Mouse (Mus musculus): ENCODE measurements around the gene Ap2m1. TPM values are rescaled to one million over a fixed set of nuclear protein-coding genes. Genes with fewer than 3 reads are reported as not detected.
A peak's percentile ranks its signal among the peaks of the same experiment; 100 is the strongest.

Ap2m1 gene
- polyA plus RNA-seq, 1 experiment from 2014 or later, result 1,015 TPM

GRCm38 (mm10) chr16:20511277-20511847 lies 23.9 kb upstream of the Ap2m1 start:
- Histone ChIP-seq H3K79me2 (ENCODE audit: inconsistent target) (no peaks in the 10 kb centered on the region), H3K4me3 (ENCODE audit: inconsistent target) (no peak overlapping the region), H3K27ac (no peak overlapping the region), H3K36me3 (ENCODE audit: inconsistent target) (peaks cover 37% of the 10 kb centered on the region)
- 90% methylated on average over 7 of the region's 7 CpGs for WGBS (ENCODE audit: missing documents)

- no peaks in the 10 kb centered on the region for H3K36me3 ChIP-seq (ENCODE audit: inconsistent target)
- H3K4me3 ChIP-seq (ENCODE audit: inconsistent target), result peak overlapping the region; percentile 52
- peaks cover 40% of the 10 kb centered on the region for H3K79me2 ChIP-seq (ENCODE audit: inconsistent target)
- H3K27ac ChIP-seq, result peak overlapping the region; percentile 46; the same call in 1 of the 2 replicates
These were observed 19.2 kb upstream of the Ap2m1 start for GRCm38 (mm10) chr16:20516032-20516431.

DNA sequence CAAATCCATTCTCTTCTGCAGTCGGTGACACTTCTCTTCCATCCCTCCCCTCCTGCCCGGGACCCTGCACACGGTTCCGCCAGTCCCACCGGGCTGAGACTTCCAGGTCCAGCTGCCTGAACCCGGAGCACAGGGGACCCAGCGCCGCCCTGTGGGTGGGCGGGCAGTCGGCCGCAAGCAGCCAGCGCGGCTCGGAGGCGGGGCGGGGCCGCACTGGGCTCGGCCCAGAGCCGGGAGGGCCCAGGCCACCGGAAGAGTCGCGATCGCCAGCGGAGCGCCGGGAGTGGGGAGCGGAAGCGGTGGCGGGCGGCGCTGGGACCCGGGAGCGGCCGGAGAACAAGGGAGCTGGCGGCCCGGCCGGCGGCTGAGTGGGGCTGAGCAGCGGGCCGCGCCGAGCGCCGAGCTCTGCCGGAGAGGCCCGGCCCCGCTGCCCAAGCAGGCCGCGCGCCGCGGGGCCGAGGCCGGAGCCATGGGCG lies 18.5 kb upstream of the Ap2m1 start, which contains the start of gene Dvl3:
Gene Dvl3 (plus strand): TSS at position 257 of the 476 bp plus-strand sequence.
- Histone ChIP-seq H3K36me3 (ENCODE audit: inconsistent target) (no peaks in the 10 kb centered on the region), H3K27ac (peak within 1 kb of the TSS; percentile 47), H3K4me3 (ENCODE audit: inconsistent target) (peak within 1 kb of the TSS; percentile 88), H3K79me2 (ENCODE audit: inconsistent target) (peaks cover 45% of the 10 kb centered on the region)
- 1% methylated on average over 48 of the region's 55 CpGs for WGBS (ENCODE audit: missing documents)

- Histone ChIP-seq H3K36me3 (ENCODE audit: inconsistent target) (no peaks in the 10 kb centered on the region), H3K79me2 (ENCODE audit: inconsistent target) (peaks cover 45% of the 10 kb centered on the region), H3K4me3 (ENCODE audit: inconsistent target) (peak overlapping the region; percentile 88), H3K27ac (peak overlapping the region; percentile 47)
- WGBS (ENCODE audit: missing documents), result under 1% methylated on average over 26 of the region's 26 CpGs
These were observed 18.1 kb upstream of the Ap2m1 start for GRCm38 (mm10) chr16:20517216-20517615.

- peaks cover 45% of the 10 kb centered on the region for H3K79me2 ChIP-seq (ENCODE audit: inconsistent target)
- H3K36me3 ChIP-seq (ENCODE audit: inconsistent target), result 0 out of 2 replicates have a peak, but pooled peaks cover 1% of the 10 kb centered on the region
- peak overlapping the region; percentile 47 for H3K27ac ChIP-seq
- peak overlapping the region; percentile 88 for H3K4me3 ChIP-seq (ENCODE audit: inconsistent target)
- WGBS (ENCODE audit: missing documents), result 12% methylated on average over 5 of the region's 6 CpGs
These were observed 17.4 kb upstream of the Ap2m1 start for GRCm38 (mm10) chr16:20517701-20518374.

DNA sequence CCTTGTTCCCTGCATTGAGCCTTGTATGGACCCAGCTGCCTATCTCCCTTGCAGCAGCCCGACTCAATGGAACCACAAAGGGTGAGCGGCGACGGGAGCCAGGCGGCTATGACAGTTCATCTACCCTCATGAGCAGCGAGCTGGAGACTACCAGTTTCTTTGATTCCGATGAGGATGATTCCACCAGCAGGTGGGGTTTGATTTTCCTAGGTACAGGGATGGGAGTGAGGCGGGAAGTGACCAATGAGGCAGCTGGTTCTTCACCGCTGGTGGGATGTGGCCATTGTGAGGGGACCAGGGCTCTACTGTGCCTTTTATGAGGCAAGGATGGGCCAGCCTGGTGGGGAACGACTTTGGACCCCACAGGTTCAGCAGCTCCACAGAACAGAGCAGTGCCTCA lies 11.4 kb upstream of the Ap2m1 start:
- no peak overlapping the region for H3K27ac ChIP-seq
- 96% methylated on average over 10 of the region's 10 CpGs for WGBS (ENCODE audit: missing documents)
- H3K4me3 ChIP-seq (ENCODE audit: inconsistent target), result no peak overlapping the region
- peaks cover 26% of the 10 kb centered on the region for H3K79me2 ChIP-seq (ENCODE audit: inconsistent target)
- peaks cover 53% of the 10 kb centered on the region for H3K36me3 ChIP-seq (ENCODE audit: inconsistent target)

- no peak overlapping the region for H3K27ac ChIP-seq
- H3K36me3 ChIP-seq (ENCODE audit: inconsistent target), result peaks cover 57% of the 10 kb centered on the region
These were observed 6.5 kb upstream of the Ap2m1 start for GRCm38 (mm10) chr16:20528779-20529178.

GRCm38 (mm10) chr16:20529375-20529774 lies 5.9 kb upstream of the Ap2m1 start:
- no peaks in the 10 kb centered on the region for H3K79me2 ChIP-seq (ENCODE audit: inconsistent target)
- peaks cover 51% of the 10 kb centered on the region for H3K36me3 ChIP-seq (ENCODE audit: inconsistent target)
- H3K4me3 ChIP-seq (ENCODE audit: inconsistent target), result no peak overlapping the region
- 100% methylated on average over 1 of the region's 1 CpGs for WGBS (ENCODE audit: missing documents)
- H3K27ac ChIP-seq, result no peak overlapping the region

More at GRCm38 (mm10) chr16:20528779-20529178, 6.5 kb upstream of the Ap2m1 start:
- no peak overlapping the region for H3K4me3 ChIP-seq (ENCODE audit: inconsistent target)
- WGBS (ENCODE audit: missing documents), result 87% methylated on average over 4 of the region's 5 CpGs
- H3K79me2 ChIP-seq (ENCODE audit: inconsistent target), result no peaks in the 10 kb centered on the region

DNA sequence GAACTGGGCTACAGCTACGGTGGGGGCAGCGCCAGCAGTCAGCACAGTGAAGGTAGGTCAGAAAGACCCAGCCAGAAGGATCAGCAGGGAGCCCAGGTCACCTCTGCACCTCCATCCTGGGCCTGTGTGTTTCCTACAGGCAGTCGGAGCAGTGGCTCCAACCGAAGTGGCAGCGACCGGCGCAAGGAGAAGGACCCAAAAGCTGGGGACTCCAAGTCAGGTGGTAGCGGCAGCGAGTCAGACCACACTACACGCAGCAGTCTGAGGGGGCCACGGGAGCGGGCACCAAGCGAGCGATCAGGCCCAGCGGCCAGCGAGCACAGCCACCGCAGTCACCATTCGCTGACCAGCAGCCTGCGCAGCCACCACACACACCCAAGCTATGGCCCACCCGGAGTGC lies 4.3 kb upstream of the Ap2m1 start:
- peaks cover 6% of the 10 kb centered on the region for H3K79me2 ChIP-seq (ENCODE audit: inconsistent target)
- H3K36me3 ChIP-seq (ENCODE audit: inconsistent target), result peaks cover 38% of the 10 kb centered on the region
- H3K4me3 ChIP-seq (ENCODE audit: inconsistent target), result no peak overlapping the region
- no peak overlapping the region for H3K27ac ChIP-seq
- WGBS (ENCODE audit: missing documents), result 98% methylated on average over 16 of the region's 20 CpGs

DNA sequence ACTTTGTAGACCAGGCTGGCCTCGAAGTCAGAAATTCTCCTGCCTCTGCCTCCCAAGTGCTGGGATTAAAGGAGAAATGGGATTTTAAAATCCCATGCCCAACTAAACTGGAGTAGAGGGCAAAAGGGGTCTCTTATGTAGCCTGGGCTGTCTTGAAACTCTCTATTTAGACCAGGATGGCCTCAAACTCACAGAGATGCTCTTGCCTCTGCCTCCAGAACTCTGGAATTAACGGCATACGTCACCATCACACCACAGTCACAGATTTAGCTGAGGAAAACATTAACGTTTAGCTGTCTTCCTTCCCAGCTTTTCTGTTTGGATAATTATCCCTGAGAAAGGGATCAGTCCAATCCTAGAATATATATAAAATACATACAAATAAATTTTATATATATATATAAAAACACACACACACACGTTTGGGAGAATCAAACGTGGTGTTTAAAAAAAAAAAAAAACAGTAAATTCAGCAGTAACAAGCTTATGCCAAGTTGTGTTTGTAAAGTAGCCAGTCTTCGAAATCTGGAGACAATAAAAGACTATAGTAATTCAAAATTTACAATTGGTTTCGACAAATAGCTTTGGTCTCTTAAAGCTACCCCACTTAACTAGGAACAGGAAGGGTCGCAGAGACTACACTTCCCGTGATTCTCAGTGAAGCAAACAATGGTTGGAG lies 522 bp upstream of the Ap2m1 start:
- Histone ChIP-seq H3K27ac (no peak overlapping the region), H3K36me3 (ENCODE audit: inconsistent target) (peaks cover 22% of the 10 kb centered on the region), H3K79me2 (ENCODE audit: inconsistent target) (peaks cover 39% of the 10 kb centered on the region), H3K4me3 (ENCODE audit: inconsistent target) (no peak overlapping the region; the same call in 1 of the 2 replicates)
- WGBS (ENCODE audit: missing documents), result 39% methylated on average over 9 of the region's 10 CpGs

GRCm38 (mm10) chr16:20536081-20536665 lies 895 bp downstream of the Ap2m1 start:
- Histone ChIP-seq H3K27ac (peak overlapping the region; percentile 97), H3K4me3 (ENCODE audit: inconsistent target) (peak overlapping the region; percentile 97), H3K79me2 (ENCODE audit: inconsistent target) (peaks cover 46% of the 10 kb centered on the region), H3K36me3 (ENCODE audit: inconsistent target) (peaks cover 25% of the 10 kb centered on the region)
- WGBS (ENCODE audit: missing documents), result 44% methylated on average over 7 of the region's 9 CpGs

DNA sequence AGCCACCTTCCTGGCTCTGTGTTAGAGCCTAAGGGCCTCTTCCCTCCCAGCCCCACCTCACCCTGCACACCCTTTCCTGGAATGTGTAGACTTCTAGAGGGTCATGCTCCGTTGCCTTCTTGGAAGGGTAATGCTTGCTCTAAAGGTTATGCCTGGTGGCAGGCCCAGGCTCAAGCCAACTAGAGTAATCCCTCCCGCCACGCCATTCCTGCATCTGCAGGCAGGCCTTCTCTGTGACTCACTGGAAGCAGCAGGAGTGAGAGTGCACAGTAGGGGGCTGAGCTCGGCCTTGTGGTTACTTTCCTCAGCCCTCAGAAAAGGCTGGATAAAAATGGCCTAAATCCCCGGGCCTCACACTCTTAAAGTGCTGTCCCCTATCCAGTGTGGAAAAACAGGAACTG lies 1.8 kb downstream of the Ap2m1 start:
- H3K79me2 ChIP-seq (ENCODE audit: inconsistent target), result peaks cover 55% of the 10 kb centered on the region
- peak overlapping the region; percentile 97 for H3K4me3 ChIP-seq (ENCODE audit: inconsistent target)
- H3K27ac ChIP-seq, result peak overlapping the region; percentile 97
- 56% methylated on average over 5 of the region's 5 CpGs for WGBS (ENCODE audit: missing documents)
- peaks cover 26% of the 10 kb centered on the region for H3K36me3 ChIP-seq (ENCODE audit: inconsistent target)

GRCm38 (mm10) chr16:20537601-20538320 lies 2.5 kb downstream of the Ap2m1 start:
- peak overlapping the region; percentile 97 for H3K27ac ChIP-seq
- H3K4me3 ChIP-seq (ENCODE audit: inconsistent target), result peak overlapping the region; percentile 97
- peaks cover 30% of the 10 kb centered on the region for H3K36me3 ChIP-seq (ENCODE audit: inconsistent target)
- 41% methylated on average over 5 of the region's 6 CpGs for WGBS (ENCODE audit: missing documents)
- peaks cover 60% of the 10 kb centered on the region for H3K79me2 ChIP-seq (ENCODE audit: inconsistent target)

DNA sequence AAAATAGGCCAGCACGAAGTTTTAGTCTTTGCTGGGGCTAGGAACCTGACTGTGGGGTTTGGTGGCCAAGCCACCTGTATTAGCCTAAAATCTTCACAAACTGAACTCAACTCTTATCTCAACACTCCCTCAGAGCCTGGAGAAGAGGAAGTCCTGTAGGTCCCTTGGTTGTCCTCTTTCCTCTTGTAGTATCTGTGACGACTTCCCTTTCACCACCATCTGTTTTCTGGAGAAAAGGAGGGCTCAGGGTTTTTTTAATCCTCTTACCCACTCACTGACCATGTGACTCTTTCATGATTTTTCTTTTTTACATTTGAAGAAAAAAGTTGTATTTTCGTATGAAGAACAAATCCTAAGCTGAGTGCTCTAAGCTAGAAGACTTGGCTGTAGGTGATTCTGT lies 4.4 kb downstream of the Ap2m1 start:
- Histone ChIP-seq H3K36me3 (ENCODE audit: inconsistent target) (peaks cover 45% of the 10 kb centered on the region), H3K79me2 (ENCODE audit: inconsistent target) (peaks cover 60% of the 10 kb centered on the region), H3K27ac (peak overlapping the region; percentile 97), H3K4me3 (ENCODE audit: inconsistent target) (no peak overlapping the region)
- 50% methylated on average over 3 of the region's 3 CpGs for WGBS (ENCODE audit: missing documents)

All from macrophage (primary cell).